Mouse (Mus musculus) inflammation-experienced regulatory T-cells, adult 6 months (primary cell): ENCODE measurements around the gene Slc25a25. TPM values are rescaled to one million over a fixed set of nuclear protein-coding genes. Genes with fewer than 3 reads are reported as not detected.
"Not testable (repeated sequence)": the region's sequence is repeated elsewhere in the genome, so short reads cannot be mapped to it uniquely, and the experiment has no call there.

Source experiments
- ATAC-seq: one replicate; pipeline ENCODE4 v1.8.0; 2017
- polyA plus RNA-seq, 3 experiments: library from polyadenylated mRNA; unstranded; fragments of 100-300 nt; shearing (Covaris generic); gene quantifications; one replicate each; pipeline ENCODE4 v1.2.1; 2017

Slc25a25 gene
- 1 to 10 TPM; 2.2 to 4.4 (median 4.3) TPM for polyA plus RNA-seq

DNA sequence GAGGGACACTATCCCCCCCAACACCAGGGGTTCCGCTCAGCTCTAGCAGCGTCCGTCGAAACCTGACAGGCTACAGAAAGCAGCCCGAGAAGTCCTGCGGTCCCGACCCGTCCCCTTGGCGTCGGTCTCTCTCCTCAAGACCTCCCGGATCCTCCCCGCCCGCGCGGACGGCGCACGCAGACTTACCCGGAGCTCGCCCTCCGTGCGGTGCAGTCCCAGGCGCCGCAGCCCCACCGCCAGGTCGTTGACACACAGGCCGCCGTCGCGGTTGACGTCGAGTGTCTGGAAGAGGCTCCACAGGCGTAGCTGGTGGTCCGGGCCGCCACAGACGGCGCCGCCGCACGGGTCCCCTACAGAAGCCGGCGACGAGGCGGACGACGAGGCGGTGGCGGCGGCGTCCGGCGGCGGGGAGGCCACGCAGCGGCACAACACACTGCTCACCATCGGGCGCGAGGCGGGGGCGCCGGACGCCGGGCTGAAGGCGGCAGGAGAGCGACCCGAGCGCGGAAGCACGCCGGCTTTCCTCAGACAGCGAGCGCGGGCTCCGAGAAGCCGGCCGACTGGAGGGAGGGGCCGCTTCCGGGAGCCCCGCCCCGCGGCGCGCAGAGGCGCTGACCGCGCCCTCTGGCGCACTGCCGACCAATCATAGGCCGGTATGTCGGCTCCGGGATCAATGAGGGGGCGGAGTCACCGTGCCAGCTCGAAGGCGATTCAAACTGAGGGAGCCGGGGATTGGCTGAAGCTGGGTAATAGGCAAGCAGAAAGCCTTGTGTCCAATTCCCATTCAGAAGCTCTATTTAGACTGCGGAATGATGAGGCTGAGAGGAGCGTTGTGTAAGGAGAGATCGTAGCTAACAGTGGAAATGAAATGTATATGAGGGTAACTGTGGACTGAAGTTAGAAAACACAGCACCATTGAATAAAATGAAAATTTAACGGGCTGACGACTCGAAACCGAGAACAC, at the start of gene Slc25a25:
Gene Slc25a25 (minus strand): TSS at position 565 of the 964 bp plus-strand sequence.
- peak; percentile 64 for ATAC-seq

DNA sequence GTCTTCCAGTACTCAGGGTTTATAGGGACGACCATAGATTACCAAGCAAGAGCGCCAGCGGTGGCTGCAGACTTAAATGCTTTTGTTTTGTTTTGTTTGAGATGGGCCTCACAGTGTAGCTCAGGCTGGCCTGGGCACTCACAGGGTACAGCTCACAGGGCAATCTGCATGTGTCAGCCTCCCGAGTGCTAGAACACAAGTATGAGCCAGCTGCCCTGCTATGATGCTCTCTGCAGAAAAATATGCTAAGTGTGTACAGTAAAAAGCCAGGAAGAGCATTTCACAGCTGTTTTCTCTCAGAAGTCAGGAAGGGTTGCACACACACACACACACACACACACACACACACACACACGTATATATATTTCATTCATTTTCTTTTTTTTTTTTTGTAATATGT, 49.2 kb upstream of the Slc25a25 start:
- ATAC-seq, result no peak

DNA sequence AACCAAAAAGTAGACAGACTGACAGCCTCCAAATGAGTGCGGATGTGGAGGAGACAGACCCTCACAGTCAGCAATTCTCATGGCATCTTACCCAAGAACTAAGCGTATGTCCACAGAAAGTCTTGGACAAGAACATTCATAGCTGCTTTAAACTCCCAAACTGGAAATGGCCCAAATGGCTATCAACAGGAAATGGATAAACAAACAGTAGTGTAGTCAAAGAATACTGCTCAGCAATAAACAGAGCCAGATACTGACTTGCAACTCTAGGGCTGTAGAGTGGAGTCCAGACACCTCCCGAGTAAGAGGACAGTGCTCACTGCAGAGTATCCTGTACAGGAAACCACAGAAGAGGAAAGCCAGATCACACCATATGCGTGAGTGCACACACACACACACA, 48.1 kb upstream of the Slc25a25 start:
- ATAC-seq, result no peak

DNA sequence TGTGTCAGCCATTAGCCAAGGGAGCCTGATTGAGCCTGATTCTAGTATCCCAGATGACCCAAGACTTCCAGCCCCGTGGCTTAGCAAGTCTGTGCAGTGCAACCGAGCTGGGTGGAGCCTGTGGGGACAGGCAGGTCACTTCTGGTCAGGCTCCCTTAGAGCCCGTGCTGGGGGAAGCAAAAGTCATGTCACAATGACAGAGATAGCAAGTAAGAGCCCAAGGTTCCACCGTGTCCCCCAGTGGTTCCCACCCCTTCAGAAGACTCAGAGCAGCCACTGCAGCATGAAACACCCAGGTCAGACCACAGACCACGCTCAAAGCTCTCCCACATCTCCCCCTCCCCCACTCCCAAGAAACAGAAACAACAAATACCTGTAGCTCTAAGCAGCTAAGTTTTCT, 44.9 kb upstream of the Slc25a25 start:
- no peak for ATAC-seq

DNA sequence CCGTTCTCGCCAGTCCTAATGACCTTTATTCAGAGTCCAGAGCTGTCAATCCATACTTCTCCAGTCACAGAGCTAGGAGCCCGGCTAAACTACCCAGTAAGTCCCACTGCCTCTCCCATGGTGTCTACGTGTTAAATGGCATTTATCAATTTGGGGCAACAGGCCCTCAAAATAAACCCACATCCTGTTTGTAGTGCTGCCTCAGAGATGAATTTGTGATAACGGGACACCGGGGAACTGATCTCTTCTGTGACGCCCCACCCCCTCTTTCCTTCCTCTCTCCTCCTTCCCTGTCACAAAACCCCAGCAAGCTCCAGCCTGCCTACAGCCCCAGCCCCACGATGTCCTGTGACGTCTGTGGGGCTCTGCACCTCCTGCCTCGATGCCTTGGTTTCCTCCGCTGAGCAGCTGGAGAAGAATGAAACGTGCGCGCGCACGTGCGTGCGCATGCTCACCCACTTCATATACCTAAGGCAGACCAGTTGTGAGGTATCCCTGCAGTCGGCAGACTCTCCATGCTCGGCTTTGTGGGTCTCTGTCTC, 44.0 kb upstream of the Slc25a25 start:
- peak; percentile 82 for ATAC-seq

DNA sequence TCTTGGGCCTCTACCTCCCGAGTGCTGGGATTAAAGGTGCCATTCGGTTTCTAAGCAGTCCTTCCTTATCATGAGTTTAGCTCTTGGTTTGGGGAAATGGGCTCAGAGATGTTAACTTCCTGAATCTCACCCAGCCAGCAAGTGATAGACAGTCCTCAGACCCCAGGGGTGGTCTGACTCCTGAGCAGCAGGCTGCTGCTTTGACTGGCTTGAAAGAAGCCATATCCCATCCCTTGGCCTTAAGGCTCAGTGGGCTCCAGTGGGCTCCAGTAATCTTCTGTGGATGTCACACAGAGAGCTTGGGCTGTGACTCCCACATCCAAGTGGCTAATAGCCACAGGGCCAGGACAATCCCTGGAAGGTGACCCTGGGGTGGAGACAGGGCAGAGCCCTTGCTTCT, 43.3 kb upstream of the Slc25a25 start:
- ATAC-seq, result no peak

DNA sequence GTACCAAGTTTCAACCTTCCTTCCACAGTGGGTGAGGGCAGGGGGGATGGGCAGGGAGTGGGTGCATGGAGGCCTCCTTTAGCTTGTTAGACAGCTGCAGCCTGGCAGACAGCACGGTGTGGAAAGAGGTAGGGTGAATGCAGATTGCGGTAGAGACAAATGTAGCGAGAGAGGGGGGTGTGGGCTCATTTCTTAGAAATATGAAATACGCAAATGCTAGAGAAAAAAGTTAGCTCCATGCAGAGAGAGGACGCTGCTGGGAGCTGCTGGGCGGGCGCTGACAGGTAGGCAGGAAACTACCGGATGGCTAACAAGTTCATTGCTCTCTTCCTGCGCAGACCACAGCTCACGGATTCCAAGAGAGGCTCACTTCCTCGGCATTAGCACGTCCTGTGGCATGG, 42.1 kb upstream of the Slc25a25 start:
- peak; percentile 72 for ATAC-seq

DNA sequence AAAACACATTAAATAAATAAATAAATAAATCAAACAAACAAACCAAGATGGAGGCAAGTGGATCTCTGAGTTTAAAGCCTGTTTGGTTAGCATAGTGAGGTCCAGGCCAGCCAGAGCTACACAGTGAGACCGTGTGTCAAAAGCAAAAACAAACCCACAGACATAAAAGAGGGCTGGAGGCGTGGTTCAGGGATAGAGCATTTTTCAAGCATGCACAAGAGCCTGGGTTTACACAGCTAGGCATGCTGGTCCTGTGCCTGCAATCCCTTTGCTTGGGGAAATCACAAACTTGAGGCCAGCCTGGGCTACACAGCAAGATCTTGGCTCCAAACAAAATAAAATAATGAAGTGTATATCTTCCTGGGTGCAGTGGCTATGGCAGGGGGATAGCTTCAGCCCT, 41.4 kb upstream of the Slc25a25 start:
- ATAC-seq, result no peak

DNA sequence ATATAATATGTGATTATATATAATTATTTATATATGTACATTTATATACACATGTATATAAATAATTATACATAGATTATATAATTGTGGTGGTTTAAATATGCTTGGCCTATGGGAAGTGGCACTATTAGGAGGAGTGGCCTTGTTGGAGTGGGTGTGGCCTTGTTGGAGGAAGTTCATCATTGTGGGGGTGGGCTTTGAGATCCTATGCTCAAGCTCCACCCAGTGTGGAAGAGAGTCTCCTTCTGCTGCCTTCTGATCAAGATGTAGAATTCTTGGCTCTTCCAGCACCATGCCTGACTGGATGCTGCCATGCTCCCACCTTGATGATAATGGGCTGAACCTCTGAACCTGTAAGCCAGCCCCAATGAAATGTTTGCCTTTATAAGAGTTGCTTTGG, 39.5 kb upstream of the Slc25a25 start:
- ATAC-seq, result not testable (repeated sequence)

DNA sequence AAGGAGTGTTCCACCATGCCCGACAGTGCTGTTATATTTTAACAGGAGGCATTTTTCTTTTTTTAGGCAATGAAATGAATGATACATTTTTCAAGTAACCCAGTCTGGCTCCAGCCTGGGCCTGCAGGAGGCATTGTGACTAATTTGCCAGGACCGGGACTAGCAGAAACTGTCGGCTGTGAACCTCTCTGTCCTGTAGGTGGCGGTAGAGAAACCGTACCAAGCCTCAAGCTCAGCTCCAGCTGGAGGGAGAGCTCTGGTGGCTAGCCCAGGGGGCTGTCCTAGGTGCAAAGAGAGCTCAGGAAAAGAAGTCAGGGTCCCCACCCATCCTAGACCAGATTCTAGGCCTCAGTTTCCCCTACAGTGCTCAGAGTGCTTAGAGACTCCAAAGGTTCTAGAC, 37.4 kb upstream of the Slc25a25 start:
- no peak for ATAC-seq

DNA sequence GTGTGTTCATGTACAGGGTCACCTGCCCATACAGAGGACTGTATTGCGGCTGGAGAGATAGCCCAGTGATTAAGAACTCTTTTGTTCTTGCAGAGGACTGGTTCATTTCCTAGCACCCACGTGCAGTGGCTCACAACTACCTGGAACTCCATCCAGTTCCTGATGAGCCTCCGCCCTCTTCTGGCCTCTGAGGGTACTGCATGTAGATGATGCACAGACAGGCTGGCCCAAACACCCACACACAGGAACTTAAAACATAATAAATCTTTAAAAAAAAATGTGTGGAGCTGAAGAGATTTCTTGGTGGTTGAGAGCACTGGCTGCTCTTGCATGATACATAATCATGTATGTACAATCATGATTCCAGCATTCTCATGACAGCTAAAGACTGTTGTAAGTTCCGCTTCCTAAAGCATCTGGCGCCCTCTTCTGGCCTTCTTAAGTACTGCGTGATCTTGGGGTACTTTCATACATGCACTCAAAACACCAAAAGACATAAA, 35.9 kb upstream of the Slc25a25 start:
- ATAC-seq, result peak; percentile 77

DNA sequence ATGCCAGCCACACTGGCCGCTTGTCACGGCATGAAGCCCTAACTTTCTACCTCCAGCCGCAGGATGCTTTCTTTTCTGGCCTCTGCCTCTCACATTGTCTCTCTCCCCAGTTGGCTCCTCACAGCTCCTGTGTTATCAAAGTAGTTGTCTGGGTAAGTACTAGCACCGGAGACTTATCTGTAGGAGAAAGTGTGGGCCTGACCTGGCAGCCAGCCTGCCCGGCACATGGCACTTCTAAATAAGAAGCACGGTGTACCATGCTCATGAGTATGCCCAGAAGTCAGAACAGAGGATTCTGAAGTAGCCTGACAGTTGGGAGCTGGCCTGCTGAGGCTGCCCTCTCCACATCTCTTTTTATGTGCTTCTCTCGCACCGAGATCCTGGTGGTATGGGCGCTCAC, 34.9 kb upstream of the Slc25a25 start:
- no peak for ATAC-seq

DNA sequence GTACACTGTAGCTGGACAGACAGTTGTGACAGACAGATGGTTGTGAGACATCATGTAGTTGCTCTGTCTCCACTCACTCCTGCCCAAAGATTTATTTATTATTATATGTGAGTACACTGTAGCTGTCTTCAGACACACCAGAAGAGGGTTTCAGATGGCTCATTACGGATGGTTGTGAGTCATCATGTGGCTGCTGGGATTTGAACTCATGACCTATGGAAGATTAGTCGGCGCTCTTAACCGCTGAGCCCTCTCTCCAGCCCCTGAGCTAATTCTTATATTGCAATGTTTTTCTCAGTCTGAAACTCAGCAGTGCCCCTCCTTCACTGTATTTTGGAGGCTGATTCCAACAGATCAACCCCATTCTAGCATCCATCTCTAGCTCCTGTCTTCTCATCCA, 34.5 kb upstream of the Slc25a25 start:
- no peak for ATAC-seq

DNA sequence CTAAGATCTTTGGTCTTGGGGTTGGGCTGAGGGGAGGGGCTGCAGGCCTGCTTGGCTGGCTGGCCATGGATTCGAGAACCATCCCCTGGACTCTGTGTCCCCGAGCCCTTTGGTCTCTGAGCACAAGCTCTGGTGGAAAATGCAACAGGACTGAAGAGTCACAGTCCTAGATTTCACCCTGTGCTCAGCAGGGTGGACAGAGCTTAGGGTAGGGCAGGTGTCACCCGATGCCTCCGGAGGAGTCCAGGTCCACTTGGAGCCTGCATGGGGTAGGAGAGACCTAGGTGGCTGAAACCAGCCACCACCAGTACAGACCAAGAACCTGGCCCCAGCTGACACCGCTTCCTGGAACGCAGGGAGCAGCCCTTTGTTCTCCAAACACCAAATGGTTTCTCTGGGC, 33.7 kb upstream of the Slc25a25 start:
- ATAC-seq, result no peak

DNA sequence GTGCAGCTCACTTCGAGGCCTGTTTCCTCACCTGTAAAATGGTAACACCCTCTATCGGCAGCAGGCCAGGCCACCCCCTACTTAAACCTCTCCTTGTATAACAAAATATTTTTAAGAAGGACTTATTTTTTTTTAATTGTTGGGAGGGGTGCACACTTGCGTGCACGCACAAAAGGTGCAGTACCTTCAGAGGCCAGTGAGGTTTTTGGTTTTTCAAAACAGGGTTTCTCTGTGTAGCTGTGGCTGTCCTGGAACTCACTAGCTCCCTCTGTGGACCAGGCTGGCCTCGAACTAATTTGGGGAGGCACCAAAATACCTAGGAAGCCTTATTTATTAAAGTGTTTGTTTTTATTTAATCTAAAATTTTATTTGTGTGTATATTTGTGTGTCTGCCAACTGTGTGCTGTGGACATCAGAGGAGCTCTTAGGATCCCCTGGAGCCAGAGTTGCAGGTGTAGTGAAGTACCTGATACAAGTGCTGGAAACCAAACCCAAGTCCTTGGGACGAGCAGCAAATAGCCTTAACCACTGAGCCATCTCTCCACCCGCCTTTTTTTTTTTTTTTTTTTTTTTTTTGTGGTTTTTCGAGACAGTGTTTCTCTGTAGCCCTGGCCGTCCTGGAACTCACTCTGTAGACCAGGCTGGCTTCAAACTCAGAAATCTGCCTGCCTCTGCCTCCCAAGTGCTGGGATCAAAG, 32.1 kb upstream of the Slc25a25 start:
- no peak for ATAC-seq

DNA sequence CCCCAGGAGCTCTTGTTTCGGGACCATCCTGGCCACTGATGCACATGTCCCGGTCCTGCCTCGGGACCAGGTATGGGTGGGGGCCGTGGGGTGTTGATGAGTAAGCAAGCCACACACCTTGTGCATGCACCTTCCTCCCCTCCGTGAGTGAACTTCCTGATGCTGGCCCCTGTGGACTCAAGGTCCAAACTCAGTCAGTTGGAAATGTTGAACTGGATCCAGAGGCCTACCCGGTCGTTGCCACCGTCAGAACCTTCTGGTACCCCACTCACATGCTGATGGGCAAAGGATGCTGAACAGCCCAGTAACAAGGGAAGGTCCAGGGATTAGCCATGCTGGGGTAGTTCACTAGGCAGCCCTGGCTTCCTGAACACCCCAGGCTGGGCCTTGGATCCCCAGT, 31.1 kb upstream of the Slc25a25 start:
- no peak for ATAC-seq

DNA sequence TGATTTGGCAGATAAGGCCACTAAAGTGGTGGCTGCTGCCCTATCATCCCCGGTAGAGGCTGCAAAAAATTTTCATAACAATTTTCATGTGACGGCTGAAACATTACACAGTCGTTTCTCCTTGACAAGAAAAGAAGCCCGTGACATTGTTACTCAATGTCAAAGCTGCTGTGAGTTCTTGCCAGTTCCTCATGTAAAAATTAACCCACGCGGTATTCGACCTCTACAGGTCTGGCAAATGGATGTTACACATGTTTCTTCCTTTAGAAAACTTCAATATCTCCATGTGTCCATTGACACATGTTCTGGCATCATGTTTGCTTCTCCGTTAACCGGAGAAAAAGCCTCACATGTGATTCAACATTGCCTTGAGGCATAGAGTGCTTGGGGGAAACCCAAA, 24.1 kb upstream of the Slc25a25 start:
- not testable (repeated sequence) for ATAC-seq

DNA sequence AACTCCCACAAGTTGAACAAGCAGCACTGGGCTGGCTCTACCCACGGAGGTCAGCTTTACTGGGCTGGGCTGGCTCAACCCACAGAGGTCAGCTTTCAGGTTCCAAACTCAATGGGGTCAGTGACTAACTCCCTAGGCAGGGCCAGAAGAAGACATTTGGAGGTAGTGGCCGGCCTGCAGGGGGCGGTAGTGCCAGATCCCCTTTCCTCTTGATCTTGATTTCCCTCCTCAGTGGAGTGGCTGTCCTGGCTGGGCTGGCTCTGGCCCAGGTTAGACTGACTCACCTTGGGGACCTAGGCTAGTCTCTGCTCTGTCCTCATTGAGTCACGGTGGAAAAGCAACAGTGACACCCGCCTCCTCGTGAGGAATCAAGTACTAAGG, 20.4 kb upstream of the Slc25a25 start:
- ATAC-seq, result no peak

DNA sequence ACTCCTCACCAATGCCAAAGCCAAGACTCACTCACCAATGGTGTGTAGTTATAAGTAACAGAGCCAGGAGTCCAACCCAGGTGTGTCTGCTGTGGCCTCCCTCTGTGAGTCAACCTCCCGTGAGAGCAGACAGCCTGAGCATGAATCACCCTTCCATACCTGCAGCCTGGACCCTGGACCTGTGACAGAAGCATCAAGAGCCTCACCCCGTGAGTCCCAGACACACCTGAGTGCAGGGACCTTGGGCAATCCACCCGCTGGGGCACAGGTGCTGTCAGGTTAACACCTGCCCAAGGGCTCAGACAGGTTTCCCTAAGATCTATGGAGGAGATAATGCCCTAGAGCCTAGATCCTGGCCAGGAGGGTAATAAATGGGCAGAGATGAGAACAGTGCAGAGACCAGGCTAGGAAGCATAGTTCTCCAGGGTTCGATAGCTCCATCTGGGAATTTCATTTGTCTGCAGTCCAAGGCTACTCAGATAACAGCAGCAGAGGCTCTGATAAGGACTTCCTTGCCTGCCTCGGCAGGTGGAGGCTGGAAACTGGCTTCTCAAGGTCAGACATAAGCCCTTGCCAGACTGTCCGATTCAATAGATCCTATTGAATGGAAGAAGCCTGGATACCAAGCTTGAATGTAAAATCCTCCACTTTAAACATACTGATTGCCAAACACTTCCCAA, 19.9 kb upstream of the Slc25a25 start:
- no peak for ATAC-seq

DNA sequence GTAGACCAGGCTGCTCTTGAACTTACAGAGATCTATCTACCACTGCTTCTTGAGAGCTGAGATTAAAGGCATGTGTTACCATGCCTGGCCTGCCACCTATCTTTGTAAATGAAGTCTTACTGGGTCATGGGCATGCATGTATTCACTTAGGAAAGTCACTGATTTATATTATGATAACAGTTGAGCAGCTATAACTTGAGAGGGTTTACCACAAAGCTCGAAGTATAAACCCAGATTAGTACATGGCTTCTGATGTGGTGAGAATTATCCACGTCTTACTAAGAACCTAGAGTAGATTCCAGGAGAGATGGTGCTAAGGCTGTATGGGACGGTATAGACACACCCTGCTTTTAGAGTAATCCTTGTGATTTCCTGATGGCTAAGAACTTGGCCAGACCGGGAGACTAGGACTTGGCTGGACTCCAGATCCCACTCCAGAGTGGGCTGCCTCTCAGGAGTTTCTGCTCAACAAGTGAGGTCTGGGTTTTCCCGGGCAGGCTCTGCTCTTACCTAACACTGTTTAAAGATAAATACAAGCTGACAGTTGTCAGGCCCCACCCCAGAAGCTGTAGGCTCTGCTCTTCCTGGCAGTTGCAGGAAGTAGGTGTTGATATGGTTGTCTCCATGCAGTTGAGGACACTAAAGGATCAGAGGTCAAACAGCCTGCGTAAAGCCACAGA, 13.1 kb upstream of the Slc25a25 start:
- ATAC-seq, result peak; percentile 28

DNA sequence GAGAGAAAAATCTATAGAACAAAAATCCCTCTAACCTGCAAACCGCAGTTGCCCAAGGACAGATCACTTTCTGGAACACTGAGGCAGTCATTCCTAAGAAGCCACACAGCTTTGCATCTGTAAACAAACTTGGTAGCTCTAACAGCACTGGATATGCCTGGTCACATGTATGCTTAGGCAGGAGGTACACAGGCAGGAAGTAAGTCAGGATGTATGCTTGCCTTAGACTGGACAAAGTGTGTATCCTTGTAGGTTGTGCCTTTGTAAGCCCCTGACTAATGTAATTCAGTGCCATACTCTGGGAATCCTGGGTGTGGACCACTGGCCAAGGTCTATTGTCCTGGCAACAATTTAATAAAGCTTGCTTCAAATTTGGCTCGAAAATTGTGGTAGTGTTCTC, 12.5 kb upstream of the Slc25a25 start:
- ATAC-seq, result peak; percentile 43

DNA sequence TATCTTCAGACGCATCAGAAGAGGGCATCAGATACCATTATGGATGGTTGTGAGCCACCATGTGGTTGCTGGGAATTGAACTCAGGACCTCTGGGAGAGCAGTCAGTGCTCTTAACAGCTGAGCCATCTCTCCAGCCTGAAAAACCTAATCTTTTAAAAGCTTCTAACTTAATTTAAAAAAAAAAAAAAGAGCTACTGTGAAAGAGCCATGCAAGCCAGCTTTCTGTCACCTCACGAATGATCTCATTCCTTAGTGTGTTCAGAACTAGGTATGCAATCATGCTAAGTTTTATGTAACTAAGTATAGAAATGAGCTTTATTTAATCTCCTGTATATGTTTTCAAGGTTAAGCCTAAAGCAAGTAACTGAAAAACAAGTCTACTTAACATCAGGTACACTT, 8.4 kb upstream of the Slc25a25 start:
- no peak for ATAC-seq
